Comparison of ENCODE assay signal across 9 mouse cellular contexts in the genomic region with DNA sequence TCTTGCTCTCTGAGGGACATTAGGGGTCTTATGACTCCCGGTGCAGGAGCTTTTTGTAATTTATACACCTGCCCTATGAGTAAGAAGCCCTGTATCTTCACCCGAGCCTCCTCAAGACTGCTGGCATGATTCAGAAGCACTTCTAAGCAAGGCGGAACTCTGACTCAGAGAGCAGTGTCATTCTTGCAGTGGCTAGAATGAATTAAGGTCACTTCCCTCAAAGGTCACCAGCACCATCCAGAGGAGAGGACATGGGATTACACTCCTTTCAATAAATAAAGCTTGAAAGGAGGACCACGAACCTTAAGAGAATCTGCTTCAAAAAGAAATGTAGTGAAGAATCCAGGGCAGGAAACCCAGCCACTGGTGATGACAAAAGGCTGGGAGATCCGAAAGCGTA. TPM values are rescaled to one million over a fixed set of nuclear protein-coding genes. Genes with fewer than 3 reads are reported as not detected.
DNase-seq lines count a peak whose midpoint lies in the region.
"Had no signal": no experiment of that assay in that cellular context is flagged by ENCODE, and none has a peak within 500 bp of the region (broad histone marks: within the 10 kb centered on the region; RNA-seq: fewer than 3 reads in every experiment).

No protein-coding gene starts in this region.

- DNase-seq in heart, adult 11 months = peak; percentile 58
- no peak for DNase-seq in heart, postnatal 25 days (ENCODE audit: low spot score)
- peak; percentile 7 for DNase-seq in lung, postnatal 25 days (ENCODE audit: low spot score)
- DNase-seq in lung, postnatal 14 days = no peak
- DNase-seq in adrenal gland, postnatal 25 days = peak; percentile 15
- peak; percentile 30 for DNase-seq in skeletal muscle tissue, adult 2 months (ENCODE audit: low read depth, low spot score)
- no peak for DNase-seq in cerebellum, adult 9-11 months
- DNase-seq in spleen, postnatal 10 days (ENCODE audit: low spot score in 2 of 2) = no peak
- DNase-seq: cerebellum, adult 8-10 months had no signal

- intact Hi-C loops in heart, postnatal 25 days (cut with DNase I) = loop anchor here (5.0 to 10.0 kb wide), 2 partner anchors 155 to 368 kb away; a partner anchor contains a TSS

RNA-seq across cellular contexts. Expression of a gene that starts 26.8 kb away (rescaled TPM):
- 1 to 10 TPM in 1 of 2 experiments, under 1 TPM in 1; 0.75 to 1.8 TPM for total RNA-seq in heart, postnatal 25 days (2021)
- 4.8 and 7.5 TPM in 2 replicates for total RNA-seq in adrenal gland, postnatal 25 days (2021)

RNA-seq across cellular contexts. Expression of a gene that starts 26.9 kb away (rescaled TPM):
- 10 to 100 TPM; 13.1 to 16.9 TPM for total RNA-seq in heart, postnatal 25 days (2021)
- 20.1 and 20.6 TPM in 2 replicates for total RNA-seq in adrenal gland, postnatal 25 days (2021)

RNA-seq across cellular contexts. Expression of a gene that starts 48.2 kb away (rescaled TPM):
- total RNA-seq in heart, postnatal 25 days (2021) = 10 to 100 TPM; 31.3 to 36.7 TPM
- total RNA-seq in adrenal gland, postnatal 25 days (2021) = 60.6 and 77.5 TPM in 2 replicates

Comparison
In these comparisons a context has a peak if more than half of its experiments do, and no peak if none do; other contexts are left out.
1. DNase-seq: peak in heart, adult 11 months (single experiment), lung, postnatal 25 days (single experiment), adrenal gland, postnatal 25 days (single experiment) and skeletal muscle tissue, adult 2 months (single experiment); none in heart, postnatal 25 days (single experiment), lung, postnatal 14 days (single experiment), cerebellum, adult 9-11 months (single experiment) and spleen, postnatal 10 days (0 of 2).